Mouse (Mus musculus): Measurements from ENCODE around the gene Rnf183. TPM values are rescaled to one million over a fixed set of nuclear protein-coding genes. Genes with fewer than 3 reads are reported as not detected.
"Not testable (repeated sequence)": the region's sequence is repeated elsewhere in the genome, so short reads cannot be mapped to it uniquely, and the experiment has no call there.

Rnf183 gene
- 2.4 and 2.6 TPM in 2 replicates for polyA plus RNA-seq (2015; fragmentation: Nextera tagmentation; extraction: Ambion mirVana)

- 0 out of 2 replicates have a peak within 1 kb of the TSS, but pooled peaks have one; percentile 0 for H3K27ac ChIP-seq
- no peaks in the 10 kb centered on the region for H3K36me3 ChIP-seq (ENCODE audit: insufficient read depth, low read length)
- DNase-seq (ENCODE audit: low spot score) (no peak), ATAC-seq (replicated peaks; ENCODE audit: low FRiP score, low read depth) (no peak)
- no peaks in the 10 kb centered on the region for H3K4me1 ChIP-seq (replicated peaks; ENCODE audit: insufficient read depth, low read length)
- TF ChIP-seq CTCF (IDR thresholded peaks at IDR 0.05; ENCODE audit: low read depth), result no peak
- H3K9ac ChIP-seq (ENCODE audit: low read depth, low read length), result no peak within 1 kb of the TSS
- H3K9me3 ChIP-seq (replicated peaks; ENCODE audit: low read length), result no peaks in the 10 kb centered on the region
- H3K4me2 ChIP-seq (ENCODE audit: low read length), result no peak within 1 kb of the TSS
- no peak within 1 kb of the TSS for H3K4me3 ChIP-seq (replicated peaks; ENCODE audit: low read depth, low read length)
- H3K27me3 ChIP-seq (ENCODE audit: insufficient read depth, low read length), result no peaks in the 10 kb centered on the region
- WGBS, result 80% methylated on average over 6 of the region's 6 CpGs
Measured at GRCm38 (mm10) chr4:62435081-62435480, at the start of gene Rnf183. Gene Rnf183, minus strand, starts transcription at chr4:62435252.

GRCm38 (mm10) chr4:62480709-62481605 is 45.9 kb upstream of the Rnf183 start:
- H3K4me1 ChIP-seq (replicated peaks; ENCODE audit: insufficient read depth, low read length), result no peaks in the 10 kb centered on the region
- peak; percentile 22 for DNase-seq (ENCODE audit: low spot score)
- peak overlapping the region; percentile 73 for H3K27ac ChIP-seq
- H3K36me3 ChIP-seq (ENCODE audit: insufficient read depth, low read length), result no peaks in the 10 kb centered on the region
- ATAC-seq (replicated peaks; ENCODE audit: low FRiP score, low read depth), result peak; percentile 8; the same call in 1 of the 2 replicates
- TF ChIP-seq CTCF (IDR thresholded peaks at IDR 0.05; ENCODE audit: low read depth), result no peak
- no peaks in the 10 kb centered on the region for H3K27me3 ChIP-seq (ENCODE audit: insufficient read depth, low read length)
- H3K4me3 ChIP-seq (replicated peaks; ENCODE audit: low read depth, low read length), result peak overlapping the region; percentile 57
- peak overlapping the region; percentile 78 for H3K4me2 ChIP-seq (ENCODE audit: low read length)
- peak overlapping the region; percentile 64; the same call in 1 of the 2 replicates for H3K9ac ChIP-seq (ENCODE audit: low read depth, low read length)
- 28% methylated on average over 10 of the region's 10 CpGs for WGBS
- no peaks in the 10 kb centered on the region for H3K9me3 ChIP-seq (replicated peaks; ENCODE audit: low read length)

DNA sequence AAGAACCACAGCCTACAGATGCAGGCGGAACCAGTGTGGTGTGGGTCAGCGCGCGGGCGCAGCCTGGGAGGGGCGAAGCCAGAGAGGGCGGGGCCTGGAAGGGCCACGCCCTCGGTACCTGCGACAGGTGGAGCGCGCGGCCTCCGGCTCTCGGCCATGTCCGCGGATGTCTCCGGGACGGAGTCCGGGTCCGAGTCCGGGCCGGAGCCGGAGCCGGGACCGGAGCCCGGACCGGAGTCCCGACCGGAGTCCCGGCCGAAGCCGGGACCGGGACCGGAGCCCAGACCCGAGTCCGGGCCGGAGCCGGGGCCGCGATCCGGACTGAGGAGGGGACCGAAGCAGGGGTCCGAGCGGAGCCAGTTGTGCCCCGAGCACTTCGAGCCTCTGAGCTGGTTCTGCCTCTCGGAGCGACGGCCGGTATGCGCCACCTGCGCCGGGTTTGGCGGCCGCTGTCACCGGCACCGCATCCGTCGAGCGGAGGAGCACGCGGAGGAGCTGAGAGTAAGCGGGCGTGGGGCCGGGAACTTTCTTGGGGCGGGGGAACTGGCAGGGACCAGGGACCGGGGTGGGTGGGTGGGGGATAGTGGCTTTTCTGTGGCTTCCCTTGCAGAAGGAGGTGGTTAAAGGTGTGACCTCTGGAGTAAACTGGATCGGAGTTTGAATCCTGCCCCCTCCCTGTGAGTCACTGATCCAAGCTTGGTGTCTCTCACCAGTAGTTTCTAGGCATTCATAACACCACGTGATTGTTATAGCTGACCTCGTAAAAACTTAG is 45.1 kb upstream of the Rnf183 start, which contains the start of gene Bspry:
Gene Bspry, plus strand, starts transcription at position 117 of the 772 bp plus-strand sequence.
- TF ChIP-seq CTCF (IDR thresholded peaks at IDR 0.05; ENCODE audit: low read depth), result no peak
- peak within 1 kb of the TSS; percentile 57 for H3K4me3 ChIP-seq (replicated peaks; ENCODE audit: low read depth, low read length)
- H3K27me3 ChIP-seq (ENCODE audit: insufficient read depth, low read length), result no peaks in the 10 kb centered on the region
- ATAC-seq (replicated peaks; ENCODE audit: low FRiP score, low read depth) (peak; percentile 93), DNase-seq (ENCODE audit: low spot score) (peak; percentile 71)
- no peaks in the 10 kb centered on the region for H3K4me1 ChIP-seq (replicated peaks; ENCODE audit: insufficient read depth, low read length)
- H3K9me3 ChIP-seq (replicated peaks; ENCODE audit: low read length), result no peaks in the 10 kb centered on the region
- WGBS, result under 1% methylated on average over 69 of the region's 71 CpGs
- no peaks in the 10 kb centered on the region for H3K36me3 ChIP-seq (ENCODE audit: insufficient read depth, low read length)
- H3K9ac ChIP-seq (ENCODE audit: low read depth, low read length), result peak within 1 kb of the TSS; percentile 64
- H3K4me2 ChIP-seq (ENCODE audit: low read length), result peak within 1 kb of the TSS; percentile 78
- H3K27ac ChIP-seq, result peak within 1 kb of the TSS; percentile 73

GRCm38 (mm10) chr4:62479593-62479936 is 44.5 kb upstream of the Rnf183 start:
- Histone ChIP-seq H3K27ac (peak overlapping the region; percentile 73), H3K4me3 (replicated peaks; ENCODE audit: low read depth, low read length) (peak overlapping the region; percentile 57), H3K4me2 (ENCODE audit: low read length) (peak overlapping the region; percentile 78)
- not testable (repeated sequence) for DNase-seq (ENCODE audit: low spot score); H3K9me3 ChIP-seq (replicated peaks; ENCODE audit: low read length); H3K9ac ChIP-seq (ENCODE audit: low read depth, low read length); H3K4me1 ChIP-seq (replicated peaks; ENCODE audit: insufficient read depth, low read length); ATAC-seq (replicated peaks; ENCODE audit: low FRiP score, low read depth); H3K36me3 ChIP-seq (ENCODE audit: insufficient read depth, low read length); H3K27me3 ChIP-seq (ENCODE audit: insufficient read depth, low read length)
- 13% methylated on average over 11 of the region's 11 CpGs for WGBS
- TF ChIP-seq CTCF (IDR thresholded peaks at IDR 0.05; ENCODE audit: low read depth), result peak; percentile 76

DNA sequence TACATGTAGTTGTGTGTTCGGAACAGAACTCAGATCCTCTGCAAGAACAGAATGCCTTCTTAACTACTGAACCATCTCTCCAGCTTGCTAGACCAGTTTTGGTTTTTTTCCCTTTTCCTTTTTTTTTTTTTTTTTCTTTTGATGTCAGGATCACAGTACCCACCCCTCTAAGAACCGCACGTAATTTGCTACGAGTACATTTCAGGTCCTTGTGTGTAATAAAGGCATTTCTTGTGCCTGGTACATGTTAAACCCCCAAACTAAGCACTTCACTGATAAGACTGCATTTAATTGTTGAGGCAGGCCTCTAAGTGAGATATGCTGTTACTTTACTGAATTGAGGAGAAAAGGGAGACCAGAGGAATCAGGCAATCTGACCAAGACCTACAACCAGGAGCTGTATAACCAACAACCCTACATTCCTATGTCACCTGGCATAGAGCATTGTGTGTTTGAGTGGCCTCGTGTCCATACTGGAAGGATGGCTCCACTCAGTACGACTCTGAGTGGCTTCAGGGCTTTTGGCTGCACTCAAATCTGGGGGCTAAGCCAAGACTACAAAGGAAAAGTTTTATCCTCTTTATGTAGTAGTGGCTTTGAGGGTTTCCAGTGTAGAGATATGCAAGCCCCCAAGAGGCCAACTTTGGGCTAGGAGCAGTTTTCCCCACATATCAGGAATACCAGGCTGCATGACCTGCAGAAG is 42.6 kb upstream of the Rnf183 start:
- no peak overlapping the region for H3K27ac ChIP-seq
- no peak for DNase-seq (ENCODE audit: low spot score)
- H3K4me2 ChIP-seq (ENCODE audit: low read length), result no peak overlapping the region
- no peaks in the 10 kb centered on the region for H3K27me3 ChIP-seq (ENCODE audit: insufficient read depth, low read length)
- WGBS, result 82% methylated on average over 6 of the region's 6 CpGs
- H3K4me1 ChIP-seq (replicated peaks; ENCODE audit: insufficient read depth, low read length), result no peaks in the 10 kb centered on the region
- H3K9ac ChIP-seq (ENCODE audit: low read depth, low read length), result no peak overlapping the region
- ATAC-seq (replicated peaks; ENCODE audit: low FRiP score, low read depth), result no peak
- no peak overlapping the region for H3K4me3 ChIP-seq (replicated peaks; ENCODE audit: low read depth, low read length)
- no peak for TF ChIP-seq CTCF (IDR thresholded peaks at IDR 0.05; ENCODE audit: low read depth)
- H3K9me3 ChIP-seq (replicated peaks; ENCODE audit: low read length), result no peaks in the 10 kb centered on the region
- H3K36me3 ChIP-seq (ENCODE audit: insufficient read depth, low read length), result no peaks in the 10 kb centered on the region

- Histone ChIP-seq H3K27ac (peak overlapping the region; percentile 19; the same call in 1 of the 2 replicates), H3K9me3 (replicated peaks; ENCODE audit: low read length) (no peaks in the 10 kb centered on the region)
- no peak for ATAC-seq (replicated peaks; ENCODE audit: low FRiP score, low read depth)
Measured at GRCm38 (mm10) chr4:62475793-62476192, 40.7 kb upstream of the Rnf183 start.

More at GRCm38 (mm10) chr4:62475793-62476192, 40.7 kb upstream of the Rnf183 start:
- no peak for DNase-seq (ENCODE audit: low spot score)
- no peaks in the 10 kb centered on the region for H3K36me3 ChIP-seq (ENCODE audit: insufficient read depth, low read length)
- no peak overlapping the region for H3K4me2 ChIP-seq (ENCODE audit: low read length)
- H3K9ac ChIP-seq (ENCODE audit: low read depth, low read length), result no peak overlapping the region
- H3K4me1 ChIP-seq (replicated peaks; ENCODE audit: insufficient read depth, low read length), result no peaks in the 10 kb centered on the region
- no peak overlapping the region for H3K4me3 ChIP-seq (replicated peaks; ENCODE audit: low read depth, low read length)
- 70% methylated on average over 6 of the region's 6 CpGs for WGBS
- TF ChIP-seq CTCF (IDR thresholded peaks at IDR 0.05; ENCODE audit: low read depth), result no peak
- H3K27me3 ChIP-seq (ENCODE audit: insufficient read depth, low read length), result no peaks in the 10 kb centered on the region
